Mouse (Mus musculus): ENCODE results near the gene Gm33543.

GRCm38 (mm10) chr10:95814351-95814750, 28.4 kb downstream of the Gm33543 start:
- TF ChIP-seq POLR2A (IDR thresholded peaks at IDR 0.05; ENCODE audit: borderline replicate concordance, insufficient read depth, low read length) (no peak), CTCF (IDR thresholded peaks at IDR 0.05; ENCODE audit: borderline replicate concordance, insufficient read depth, low read depth, low read length) (no peak)

Data from cerebellum, adult 2 months (tissue).